Mouse (Mus musculus): ENCODE data around the gene Rrp1b.
"Not testable (repeated sequence)": the region's sequence is repeated elsewhere in the genome, so short reads cannot be mapped to it uniquely, and the experiment has no call there.

Rrp1b gene

GRCm38 (mm10) chr17:32091364-32092240 lies 55.7 kb downstream of the Rrp1b start:
- peak; percentile 32 to 47 for DNase-seq

GRCm38 (mm10) chr17:32092241-32092619 lies 56.3 kb downstream of the Rrp1b start:
- DNase-seq, result no peak

GRCm38 (mm10) chr17:32092895-32093294 lies 57.0 kb downstream of the Rrp1b start:
- no peak for DNase-seq

GRCm38 (mm10) chr17:32097676-32098075 lies 61.8 kb downstream of the Rrp1b start:
- DNase-seq, result peak; percentile 30 to 48

GRCm38 (mm10) chr17:32098905-32099304 lies 63.0 kb downstream of the Rrp1b start:
- not testable (repeated sequence) for DNase-seq

- no peak for DNase-seq
These were observed 63.7 kb downstream of the Rrp1b start for GRCm38 (mm10) chr17:32099574-32099942.

GRCm38 (mm10) chr17:32099943-32100586 lies 64.2 kb downstream of the Rrp1b start:
- peak; percentile 51 to 59 for DNase-seq

GRCm38 (mm10) chr17:32103054-32103453 lies 67.2 kb downstream of the Rrp1b start:
- DNase-seq, result no peak

- no peak for DNase-seq
These were observed 70.5 kb downstream of the Rrp1b start for GRCm38 (mm10) chr17:32106358-32106757.

- no peak for DNase-seq
These were observed 72.0 kb downstream of the Rrp1b start for GRCm38 (mm10) chr17:32107877-32108276.

GRCm38 (mm10) chr17:32108320-32109011 lies 72.6 kb downstream of the Rrp1b start:
- not testable (repeated sequence) for DNase-seq

- no peak for DNase-seq
These were observed 73.5 kb downstream of the Rrp1b start for GRCm38 (mm10) chr17:32109201-32109940.

GRCm38 (mm10) chr17:32110424-32110823 lies 74.5 kb downstream of the Rrp1b start:
- DNase-seq, result no peak

- DNase-seq, result no peak
These were observed 75.3 kb downstream of the Rrp1b start for GRCm38 (mm10) chr17:32110980-32111780.
